In the genomic region with DNA sequence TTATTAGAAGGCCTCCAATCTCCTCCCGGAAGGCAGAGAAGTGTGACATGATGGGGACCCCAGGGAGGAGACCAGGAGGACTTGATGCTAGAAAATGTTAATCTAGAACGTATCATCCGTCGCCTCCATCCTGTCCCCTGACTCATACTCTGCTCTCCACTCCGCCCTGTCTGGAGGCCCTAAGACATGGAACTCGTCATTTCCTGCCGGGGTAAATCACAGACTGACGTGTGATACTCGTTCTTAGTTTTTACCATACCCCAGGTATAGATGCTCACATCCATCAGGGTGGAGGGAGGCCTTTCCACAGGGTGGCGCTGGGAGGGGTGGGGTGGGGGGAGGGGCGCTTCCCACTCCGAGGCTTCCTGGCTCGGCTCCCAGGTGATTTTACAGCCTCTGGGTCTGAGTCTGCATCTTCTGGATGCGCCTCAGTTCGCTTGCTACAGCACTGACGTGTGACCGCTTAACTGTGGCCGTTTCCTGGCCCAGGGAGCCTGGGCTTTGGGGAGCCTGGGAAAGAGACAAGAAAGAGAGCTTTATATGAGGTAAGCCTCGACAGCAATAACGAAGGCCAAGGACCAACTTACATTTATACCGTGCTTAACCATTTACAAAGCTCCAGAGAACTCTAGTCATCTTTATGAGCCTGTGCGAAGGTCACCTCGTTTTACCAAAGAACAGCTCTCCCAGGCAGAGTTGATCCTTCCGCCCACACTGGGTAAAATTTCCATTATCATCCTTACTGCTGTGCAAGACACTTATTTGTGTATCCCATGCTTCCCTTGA, we compare ENCODE assay signal across 9 mouse cellular contexts. TPM values are rescaled to one million over a fixed set of nuclear protein-coding genes. Genes with fewer than 3 reads are reported as not detected.
DNase-seq lines count a peak whose midpoint lies in the region; ATAC-seq and TF ChIP-seq lines count a peak whose summit lies in the region.
"Had no signal": no experiment of that assay in that cellular context is flagged by ENCODE, and none has a peak within 500 bp of the region (broad histone marks: within the 10 kb centered on the region; RNA-seq: fewer than 3 reads in every experiment).

No protein-coding gene starts in this region.

- H3K27me3 ChIP-seq in heart, postnatal 0 days (ENCODE audit: control insufficient read depth, insufficient read depth, low read length): no peaks in the 10 kb centered on the region
- H3K27me3 ChIP-seq in limb, embryonic 12.5 days: no peaks in the 10 kb centered on the region

- ATAC-seq in heart, postnatal 0 days (ENCODE audit: insufficient read depth, low read depth): peak; percentile 58; the same call in 1 of the 2 replicates
- ATAC-seq in limb, embryonic 12.5 days (ENCODE audit: insufficient number of reproducible peaks, insufficient read depth, low FRiP score, low TSS enrichment, low read depth): no peak

- no peaks in the 10 kb centered on the region for H3K9me3 ChIP-seq in heart, postnatal 0 days (replicated peaks; ENCODE audit: control insufficient read depth, low read length)
- H3K9me3 ChIP-seq in limb, embryonic 12.5 days: no peaks in the 10 kb centered on the region
- H3K9me3 ChIP-seq: G1E had no signal

- intact Hi-C loops in gastrocnemius, adult 2 months (cut with DNase I): no loop called here
- intact Hi-C loops in left cerebral cortex, postnatal 36 days (cut with DNase I): no loop called here

- H3K36me3 ChIP-seq in heart, postnatal 0 days (replicated peaks; ENCODE audit: control insufficient read depth, insufficient read depth, low read length): no peaks in the 10 kb centered on the region
- no peaks in the 10 kb centered on the region for H3K36me3 ChIP-seq in limb, embryonic 12.5 days
- H3K36me3 ChIP-seq: G1E had no signal

- H3K4me3 ChIP-seq in gastrocnemius, adult 2 months: peak overlapping the region; percentile 57
- H3K4me3 ChIP-seq in heart, postnatal 0 days (ENCODE audit: low read depth, low read length): peak overlapping the region; percentile 7; the same call in 1 of the 2 replicates
- H3K4me3 ChIP-seq in limb, embryonic 12.5 days (replicated peaks): no peak overlapping the region

- 35% methylated on average over 24 of the region's 24 CpGs for WGBS in heart, postnatal 0 days
- 32% methylated on average over 24 of the region's 24 CpGs for WGBS in limb, embryonic 12.5 days

- TF ChIP-seq EP300 in heart, postnatal 0 days (IDR thresholded peaks at IDR 0.05; ENCODE audit: low read depth): no peak

- H3K4me1 ChIP-seq in heart, postnatal 0 days (ENCODE audit: control insufficient read depth, insufficient read depth): peaks cover 8% of the 10 kb centered on the region; the same call in 1 of the 2 replicates
- peaks cover 23% of the 10 kb centered on the region for H3K4me1 ChIP-seq in limb, embryonic 12.5 days (replicated peaks)

- TF ChIP-seq CTCF in gastrocnemius, adult 2 months (IDR thresholded peaks at IDR 0.05): no peak
- no peak for TF ChIP-seq CTCF in heart, postnatal 0 days (IDR thresholded peaks at IDR 0.05; ENCODE audit: low read depth)

- H3K9ac ChIP-seq in heart, postnatal 0 days (replicated peaks; ENCODE audit: low read depth, low read length): 0 out of 2 replicates have a peak overlapping the region, but pooled peaks have one; percentile 3
- peak overlapping the region; percentile 37; the same call in 1 of the 2 replicates for H3K9ac ChIP-seq in limb, embryonic 12.5 days (replicated peaks)

- H3K27ac ChIP-seq in gastrocnemius, adult 2 months: peak overlapping the region; percentile 81
- H3K27ac ChIP-seq in heart, postnatal 0 days (ENCODE audit: low read depth): peak overlapping the region; percentile 75
- H3K27ac ChIP-seq in limb, embryonic 12.5 days: peak overlapping the region; percentile 67; the same call in 1 of the 2 replicates

- peak; percentile 51 for DNase-seq in gastrocnemius, adult 2 months
- DNase-seq in gastrocnemius, adult 18-20 months (ENCODE audit: low spot score): no peak
- DNase-seq in ES-CJ7 (ENCODE audit: low read depth, low spot score): peak; percentile 8
- peak; percentile 53 for DNase-seq in heart, postnatal 0 days (ENCODE audit: low spot score)
- no peak for DNase-seq in cerebellum, adult 9-11 months
- DNase-seq in layer of hippocampus, postnatal 10 days (ENCODE audit: low spot score in 2 of 2): no peak
- no peak for DNase-seq in left cerebral cortex, postnatal 36 days (ENCODE audit: low spot score in 2 of 2)

- peak overlapping the region; percentile 50 for H3K4me2 ChIP-seq in heart, postnatal 0 days (ENCODE audit: low read depth, low read length)
- peak overlapping the region; percentile 42 for H3K4me2 ChIP-seq in limb, embryonic 12.5 days

RNA-seq across cellular contexts. Expression of a gene that starts 9.9 kb away (rescaled TPM):
- 100 to 1,000 TPM; 118 to 136 TPM for total RNA-seq in gastrocnemius, adult 2 months (2021)
- total RNA-seq in gastrocnemius, adult 18-20 months (2021): 100 to 1,000 TPM; 125 to 134 TPM
- total RNA-seq in heart, postnatal 0 days (2014; rRNA removed; ENCODE audit: low replicate concordance): 48.6 and 50.6 TPM in 2 replicates
- polyA plus RNA-seq in heart, postnatal 0 days (2015; fragmentation: Nextera tagmentation; extraction: Ambion mirVana): 31.5 and 37.8 TPM in 2 replicates
- polyA plus RNA-seq in limb, embryonic 12.5 days (2016; fragmentation: Nextera tagmentation; extraction: Ambion mirVana): 85.5 and 89.9 TPM in 2 replicates
- total RNA-seq in layer of hippocampus, postnatal 10 days (2021): 10 to 100 TPM; 78.8 to 81.9 TPM
- 10 to 100 TPM; 54.8 to 60.0 TPM for total RNA-seq in left cerebral cortex, postnatal 36 days (2021)

RNA-seq across cellular contexts. Expression of a gene that starts 36.4 kb away (rescaled TPM):
- 10 to 100 TPM; 19.7 to 22.3 TPM for total RNA-seq in gastrocnemius, adult 2 months (2021)
- total RNA-seq in gastrocnemius, adult 18-20 months (2021): 10 to 100 TPM; 14.2 to 18.5 TPM
- total RNA-seq in heart, postnatal 0 days (2014; rRNA removed; ENCODE audit: low replicate concordance): 20.1 and 33.2 TPM in 2 replicates
- 8.8 and 9.1 TPM in 2 replicates for polyA plus RNA-seq in heart, postnatal 0 days (2015; fragmentation: Nextera tagmentation; extraction: Ambion mirVana)
- polyA plus RNA-seq in limb, embryonic 12.5 days (2016; fragmentation: Nextera tagmentation; extraction: Ambion mirVana): 28.4 and 37.1 TPM in 2 replicates
- total RNA-seq in layer of hippocampus, postnatal 10 days (2021): 10 to 100 TPM; 47.8 to 55.5 TPM
- total RNA-seq in left cerebral cortex, postnatal 36 days (2021): 10 to 100 TPM; 50.8 to 71.6 TPM

Comparison
In these comparisons a context has a peak if more than half of its experiments do, and no peak if none do; other contexts are left out.
1. DNase-seq: peak in gastrocnemius, adult 2 months (single experiment), ES-CJ7 (single experiment) and heart, postnatal 0 days (single experiment); none in gastrocnemius, adult 18-20 months (single experiment), cerebellum, adult 9-11 months (single experiment), layer of hippocampus, postnatal 10 days (0 of 2) and left cerebral cortex, postnatal 36 days (0 of 2).
2. Peak in every context shown above with its lines, with median percentiles within 50 percentile points of each other: H3K27ac ChIP-seq.